Mouse (Mus musculus): Measurements from ENCODE around the gene Cdh7.
"Not testable (repeated sequence)": the region's sequence is repeated elsewhere in the genome, so short reads cannot be mapped to it uniquely, and the experiment has no call there.

The Cdh7 gene

GRCm38 (mm10) chr1:109982064-109982808 lies at the start of gene Cdh7:
Gene Cdh7, plus strand, starts transcription at chr1:109982431.
- DNase-seq (ENCODE audit: inconsistent ontology term): peak; percentile 45

- no peak for DNase-seq (ENCODE audit: inconsistent ontology term)
Observed at GRCm38 (mm10) chr1:109932674-109933073, 49.6 kb upstream of the Cdh7 start.

DNA sequence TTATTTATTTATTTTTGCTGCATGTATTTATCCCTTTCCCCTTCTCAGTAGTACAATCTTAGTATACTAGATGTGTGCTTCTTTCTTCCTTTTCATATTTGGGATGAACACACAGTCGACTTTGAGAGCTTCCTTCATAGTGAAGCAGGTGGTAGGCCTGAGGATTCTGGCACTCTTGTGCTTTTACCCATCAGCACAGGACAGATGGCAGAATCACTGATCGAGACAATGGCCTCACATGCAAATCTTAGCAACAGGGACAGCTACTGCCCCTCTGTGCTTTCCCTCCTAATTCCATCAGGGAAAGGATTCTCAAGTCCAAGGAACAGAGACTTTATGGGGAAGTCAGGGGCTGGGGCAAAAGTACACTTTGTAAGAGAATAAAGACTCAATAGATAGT lies 33.7 kb upstream of the Cdh7 start:
- DNase-seq (ENCODE audit: inconsistent ontology term): no peak

DNA sequence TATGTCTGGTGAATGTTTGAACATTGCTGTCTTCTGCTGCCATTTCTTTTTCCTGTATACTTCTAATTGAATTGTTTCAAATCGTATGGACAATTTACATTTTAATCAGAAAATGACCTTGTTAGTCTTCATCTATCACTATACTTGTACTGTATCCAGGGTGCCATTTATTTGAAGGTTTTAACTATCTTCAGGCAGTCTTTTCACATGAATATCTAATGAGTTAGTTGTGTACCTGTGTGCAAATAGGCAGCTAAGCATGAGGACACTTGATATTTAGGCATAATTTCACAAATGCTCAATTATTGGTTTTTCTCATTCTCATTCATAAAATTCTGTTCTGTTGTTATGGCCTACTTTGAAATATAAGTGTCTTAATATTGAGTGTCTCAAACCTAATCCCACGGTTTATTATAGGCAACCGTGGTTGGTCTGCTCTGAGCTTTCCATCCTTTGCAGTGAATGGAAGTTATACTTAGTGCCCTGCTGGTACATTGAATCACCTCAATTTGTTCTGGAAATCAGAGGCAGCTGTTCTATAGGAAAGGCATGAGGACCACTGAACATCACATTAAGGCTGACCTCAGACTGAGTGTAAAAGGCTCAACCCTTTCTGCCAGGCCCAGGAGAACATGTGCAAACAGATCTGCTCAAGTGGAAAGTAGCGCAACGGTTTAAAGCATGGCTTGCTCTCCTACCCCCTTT lies 10.4 kb upstream of the Cdh7 start:
- DNase-seq (ENCODE audit: inconsistent ontology term): no peak

DNA sequence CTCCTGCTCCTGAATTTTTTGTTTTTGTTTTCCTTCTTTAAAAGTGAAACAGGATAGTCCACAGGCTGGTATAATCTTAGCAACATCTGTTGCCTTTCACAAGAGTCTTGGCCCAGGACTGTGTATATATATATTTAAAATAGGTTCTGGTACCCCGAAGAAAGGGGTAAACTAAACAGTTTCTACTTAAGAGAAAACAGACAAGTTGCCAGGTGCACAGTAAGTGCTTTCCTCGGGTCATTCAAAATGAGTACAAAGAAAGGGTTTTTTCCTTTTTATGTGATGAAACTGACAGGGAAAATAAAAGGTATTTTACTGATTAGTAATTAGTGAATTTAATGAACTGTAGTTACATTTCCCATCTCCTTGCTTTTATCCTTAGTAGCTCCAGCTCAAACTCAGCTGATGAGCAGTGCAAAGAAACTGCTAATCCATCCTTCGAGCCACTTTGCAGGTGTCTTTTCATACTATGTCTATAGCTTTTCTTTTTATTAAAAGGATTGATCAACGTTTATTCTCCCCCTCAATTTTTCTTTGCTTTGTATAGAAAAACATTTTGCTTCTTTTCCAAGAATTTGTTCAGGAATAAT lies 9.7 kb upstream of the Cdh7 start:
- no peak for DNase-seq (ENCODE audit: inconsistent ontology term)

GRCm38 (mm10) chr1:109982809-109983536 lies 742 bp downstream of the Cdh7 start:
- DNase-seq (ENCODE audit: inconsistent ontology term): peak; percentile 10

DNA sequence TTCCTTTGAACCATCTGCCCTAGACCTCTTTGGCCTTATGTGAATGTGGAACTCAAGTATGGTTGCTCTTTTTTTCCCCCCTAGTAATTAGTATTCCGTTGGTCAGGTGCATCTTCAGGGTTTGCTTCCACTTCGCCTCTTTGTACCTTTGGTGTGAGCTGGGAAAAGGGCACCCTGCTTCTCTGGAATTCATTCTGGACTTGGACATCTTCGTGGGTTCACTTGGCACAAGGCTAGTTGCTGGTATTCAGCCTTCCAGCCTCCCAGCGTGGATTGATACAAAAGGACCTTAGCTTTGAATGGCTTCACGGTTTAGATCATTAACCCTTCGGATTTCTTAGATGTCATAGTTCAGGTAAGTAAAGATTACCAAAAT lies 1.3 kb downstream of the Cdh7 start:
- DNase-seq (ENCODE audit: inconsistent ontology term): no peak

DNA sequence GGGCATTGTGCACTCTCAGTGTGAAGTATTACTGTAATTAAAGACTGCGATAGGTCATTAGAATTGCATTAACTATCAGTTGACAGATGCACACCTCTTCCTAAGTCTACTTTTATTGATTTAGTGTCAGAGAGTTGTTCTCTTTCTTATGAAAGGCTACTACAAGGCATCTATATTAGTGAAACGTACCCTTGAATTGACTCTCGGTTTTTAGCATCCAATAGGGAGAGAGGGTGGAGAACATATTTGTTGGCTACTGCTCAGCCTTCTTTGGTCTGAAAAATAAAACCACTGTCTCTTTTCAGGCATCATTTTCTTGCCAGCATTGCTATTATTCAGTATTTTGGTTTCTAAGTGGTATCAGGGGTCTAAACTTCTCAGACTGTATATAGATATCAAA lies 2.5 kb downstream of the Cdh7 start:
- no peak for DNase-seq (ENCODE audit: inconsistent ontology term)

- peak; percentile 6 for DNase-seq (ENCODE audit: inconsistent ontology term)
Observed at GRCm38 (mm10) chr1:109985468-109985867, 3.2 kb downstream of the Cdh7 start.

DNA sequence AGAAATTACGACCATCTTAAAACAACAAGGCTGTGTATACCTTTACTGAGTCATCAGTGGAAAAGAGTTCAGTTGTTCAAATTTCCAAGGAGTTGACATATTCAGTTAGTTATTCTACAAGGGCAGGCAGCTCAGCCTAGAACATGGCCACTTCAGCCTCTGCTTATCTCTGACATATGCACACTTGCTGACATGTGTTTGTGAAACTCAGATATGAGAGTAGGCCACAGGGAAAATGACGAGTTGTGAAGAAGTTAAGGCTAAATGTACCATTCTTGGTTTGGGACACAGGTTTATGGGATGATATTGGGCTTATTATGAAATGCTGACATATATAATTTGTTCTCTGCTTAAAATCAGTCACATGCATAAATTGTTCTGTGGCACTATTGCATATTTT lies 7.3 kb downstream of the Cdh7 start:
- DNase-seq (ENCODE audit: inconsistent ontology term): no peak

DNA sequence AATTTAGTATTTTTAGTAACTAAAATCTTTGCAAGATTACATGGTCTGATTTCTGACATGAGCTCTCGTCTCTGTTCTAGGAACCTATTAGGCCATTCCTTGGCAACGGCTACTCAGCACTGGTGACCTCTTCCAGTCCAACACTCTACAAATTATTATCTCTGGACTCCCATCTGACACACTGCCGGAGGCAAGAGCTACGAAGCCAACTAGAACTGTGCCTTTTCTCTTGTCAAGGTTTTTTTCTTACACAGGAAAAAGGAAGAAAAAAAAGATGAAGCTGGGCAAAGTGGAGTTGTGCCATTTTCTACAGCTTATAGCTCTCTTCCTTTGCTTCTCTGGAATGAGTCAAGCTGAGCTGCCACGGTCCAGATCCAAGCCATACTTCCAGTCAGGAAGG lies 11.7 kb downstream of the Cdh7 start:
- no peak for DNase-seq (ENCODE audit: inconsistent ontology term)

DNA sequence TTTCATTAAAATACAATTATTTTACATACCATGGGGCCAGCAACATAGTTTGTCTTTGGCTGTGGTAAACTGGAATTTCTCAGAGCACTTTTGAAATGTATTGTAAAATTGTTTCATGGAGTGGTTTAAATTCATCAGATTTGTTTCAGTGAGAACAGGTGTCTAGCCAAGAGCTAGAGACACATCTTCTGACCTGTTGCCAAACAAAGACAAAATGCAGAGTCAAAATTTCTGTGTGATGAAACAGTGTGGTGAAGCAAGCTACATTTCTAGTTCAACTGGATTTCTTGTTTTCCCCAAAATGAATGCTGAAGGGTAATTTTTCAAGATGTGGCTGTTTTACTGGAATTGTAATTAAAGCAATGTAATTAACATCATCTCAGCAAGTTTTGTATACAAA lies 22.2 kb downstream of the Cdh7 start:
- no peak for DNase-seq (ENCODE audit: inconsistent ontology term)

DNA sequence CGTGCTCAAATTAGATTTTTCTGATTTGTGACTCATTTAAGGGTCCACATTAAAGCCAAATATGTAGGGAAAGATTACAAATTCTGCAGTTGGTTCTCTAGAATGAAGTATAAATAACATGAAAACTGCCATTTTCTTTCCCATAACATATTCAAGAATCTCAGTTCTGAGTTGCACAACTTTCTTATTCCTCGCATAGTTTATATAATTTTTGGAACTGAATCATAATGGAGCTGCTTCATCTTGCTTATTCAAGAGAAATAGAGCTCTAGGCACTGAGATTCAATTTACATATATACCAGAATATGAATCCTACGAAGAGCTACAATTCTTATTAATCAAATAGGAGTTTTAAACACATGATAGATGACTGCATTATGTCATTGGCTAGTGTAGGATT lies 22.8 kb downstream of the Cdh7 start:
- no peak for DNase-seq (ENCODE audit: inconsistent ontology term)

DNA sequence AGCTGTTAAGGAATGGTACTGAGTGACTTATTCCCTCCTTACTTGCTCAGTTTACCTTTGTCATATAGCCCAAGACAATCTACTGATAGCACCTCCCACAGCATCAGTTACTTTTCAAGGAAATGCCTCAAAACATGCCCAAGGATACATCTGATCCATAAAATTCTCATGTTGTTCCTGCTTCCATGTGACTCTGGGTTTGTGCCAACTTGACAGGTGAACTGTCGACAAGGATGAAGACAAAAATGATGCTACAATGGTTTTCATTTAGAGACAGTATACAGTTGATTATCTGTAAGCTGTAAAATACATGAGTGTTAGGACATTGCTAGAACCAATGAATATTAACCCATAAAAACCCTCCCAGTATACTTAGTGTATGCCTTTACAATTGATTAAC lies 29.9 kb downstream of the Cdh7 start:
- DNase-seq (ENCODE audit: inconsistent ontology term): no peak

DNA sequence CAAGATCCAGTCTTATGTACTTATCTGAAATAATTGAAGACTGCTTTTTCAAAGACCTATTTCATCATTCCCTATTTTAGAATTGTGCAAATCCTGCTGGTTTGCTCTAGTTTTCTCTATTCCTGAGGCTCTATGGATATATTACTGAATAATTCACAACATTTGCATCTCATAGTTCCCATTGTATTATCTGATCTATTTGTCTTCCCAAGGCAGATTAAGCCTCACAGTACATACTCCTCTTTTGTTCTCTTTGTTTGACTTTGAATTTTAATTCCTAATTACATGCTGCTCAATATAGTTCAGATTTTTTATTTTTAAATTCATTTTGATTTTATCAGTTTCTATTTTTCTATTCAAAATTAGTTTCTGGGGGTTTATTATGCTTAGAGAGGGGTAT lies 74.1 kb downstream of the Cdh7 start:
- no peak for DNase-seq (ENCODE audit: inconsistent ontology term)

- DNase-seq (ENCODE audit: inconsistent ontology term): no peak
Observed at GRCm38 (mm10) chr1:110067405-110067804, 85.2 kb downstream of the Cdh7 start.

- DNase-seq (ENCODE audit: inconsistent ontology term): no peak
Observed at GRCm38 (mm10) chr1:110078471-110078870, 96.2 kb downstream of the Cdh7 start.

DNA sequence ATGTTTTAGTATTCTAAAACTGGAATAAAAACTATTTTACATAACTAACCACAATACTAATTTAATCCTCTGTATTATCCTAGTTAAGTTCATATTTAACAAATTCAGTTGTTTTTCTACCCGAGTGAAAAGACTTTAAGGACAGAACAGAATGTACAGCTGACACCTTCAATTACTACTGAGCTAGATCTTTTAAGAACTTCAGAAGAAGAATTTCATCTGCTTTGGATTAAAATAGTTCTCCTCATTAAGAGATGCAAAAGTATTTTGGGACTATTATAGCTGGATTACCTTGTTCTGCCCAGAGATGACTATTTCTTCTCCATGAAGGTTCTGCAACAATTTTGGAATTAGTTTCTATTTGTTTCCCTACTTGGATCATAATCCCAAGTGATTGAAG lies 135.8 kb downstream of the Cdh7 start:
- DNase-seq (ENCODE audit: inconsistent ontology term): no peak

- DNase-seq (ENCODE audit: inconsistent ontology term): no peak
Observed at GRCm38 (mm10) chr1:110118862-110119261, 136.6 kb downstream of the Cdh7 start.

DNA sequence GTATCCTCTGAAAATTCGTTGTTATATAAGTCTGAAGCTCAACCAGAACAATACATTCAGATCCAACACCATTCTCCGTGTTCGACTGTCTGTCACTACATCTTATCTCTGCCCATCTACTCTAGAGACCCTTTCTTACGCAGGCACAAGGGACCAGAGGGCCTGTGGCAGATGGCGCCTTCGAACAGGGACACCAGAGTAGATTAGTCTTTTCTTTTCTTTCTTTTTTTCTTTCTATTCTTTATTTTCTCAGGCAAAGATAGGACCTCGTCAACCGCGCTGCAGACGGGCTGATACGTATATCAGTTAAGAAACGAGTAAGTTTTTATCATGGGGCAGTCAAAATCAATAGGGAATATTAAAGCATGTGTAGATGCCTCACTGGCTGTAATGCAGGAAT lies 189.2 kb downstream of the Cdh7 start:
- DNase-seq (ENCODE audit: inconsistent ontology term): not testable (repeated sequence)

Data from Muller cell, postnatal 12 days (primary cell).